Mouse (Mus musculus): ENCODE results near the gene Polr2j. TPM values are rescaled to one million over a fixed set of nuclear protein-coding genes. Genes with fewer than 3 reads are reported as not detected.

Polr2j gene
- polyA plus RNA-seq, 1 experiment from 2014 or later = 171 TPM

GRCm38 (mm10) chr5:136165246-136165645 lies 48.8 kb downstream of the Polr2j start:
- no peak overlapping the region for H3K9ac ChIP-seq (ENCODE audit: low read length)
- WGBS = 72% methylated on average over 8 of the region's 8 CpGs
- ATAC-seq (ENCODE audit: low FRiP score, low TSS enrichment) = no peak
- no peak overlapping the region for H3K4me2 ChIP-seq (replicated peaks; ENCODE audit: low read depth)
- no peak overlapping the region for H3K4me3 ChIP-seq (ENCODE audit: low read depth, low read length)
- H3K36me3 ChIP-seq (ENCODE audit: control insufficient read depth, insufficient read depth, low read length) = no peaks in the 10 kb centered on the region
- DNase-seq (ENCODE audit: low spot score) = no peak
- H3K27ac ChIP-seq (replicated peaks) = no peak overlapping the region
- no peaks in the 10 kb centered on the region for H3K27me3 ChIP-seq (ENCODE audit: control insufficient read depth, insufficient read depth, low read length)
- TF ChIP-seq CTCF (IDR thresholded peaks at IDR 0.05; ENCODE audit: low read depth) = no peak
- TF ChIP-seq EP300 (optimal IDR thresholded peaks at IDR 0.05) = no peak
- no peaks in the 10 kb centered on the region for H3K9me3 ChIP-seq (ENCODE audit: control insufficient read depth, low read length)
- no peaks in the 10 kb centered on the region for H3K4me1 ChIP-seq (replicated peaks; ENCODE audit: control insufficient read depth, insufficient read depth)

- ATAC-seq (ENCODE audit: low FRiP score, low TSS enrichment) = no peak
- Histone ChIP-seq H3K27me3 (ENCODE audit: control insufficient read depth, insufficient read depth, low read length) (no peaks in the 10 kb centered on the region), H3K4me3 (ENCODE audit: low read depth, low read length) (no peak overlapping the region), H3K4me2 (replicated peaks; ENCODE audit: low read depth) (no peak overlapping the region), H3K27ac (replicated peaks) (no peak overlapping the region), H3K4me1 (replicated peaks; ENCODE audit: control insufficient read depth, insufficient read depth) (peaks cover under 1% of the 10 kb centered on the region; the same call in 1 of the 2 replicates), H3K9me3 (ENCODE audit: control insufficient read depth, low read length) (no peaks in the 10 kb centered on the region), H3K9ac (ENCODE audit: low read length) (no peak overlapping the region), H3K36me3 (ENCODE audit: control insufficient read depth, insufficient read depth, low read length) (no peaks in the 10 kb centered on the region)
- 91% methylated on average over 4 of the region's 4 CpGs for WGBS
- TF ChIP-seq CTCF (IDR thresholded peaks at IDR 0.05; ENCODE audit: low read depth) = no peak
- no peak for TF ChIP-seq EP300 (optimal IDR thresholded peaks at IDR 0.05)
- DNase-seq (ENCODE audit: low spot score) = no peak
Measured at GRCm38 (mm10) chr5:136167296-136167695, 50.9 kb downstream of the Polr2j start.

- DNase-seq (ENCODE audit: low spot score) (no peak), ATAC-seq (ENCODE audit: low FRiP score, low TSS enrichment) (no peak)
- Histone ChIP-seq H3K36me3 (ENCODE audit: control insufficient read depth, insufficient read depth, low read length) (no peaks in the 10 kb centered on the region), H3K9ac (ENCODE audit: low read length) (no peak overlapping the region), H3K4me3 (ENCODE audit: low read depth, low read length) (no peak overlapping the region), H3K4me1 (replicated peaks; ENCODE audit: control insufficient read depth, insufficient read depth) (peaks cover 2% of the 10 kb centered on the region; the same call in 1 of the 2 replicates), H3K27ac (replicated peaks) (no peak overlapping the region), H3K4me2 (replicated peaks; ENCODE audit: low read depth) (no peak overlapping the region), H3K27me3 (ENCODE audit: control insufficient read depth, insufficient read depth, low read length) (no peaks in the 10 kb centered on the region), H3K9me3 (ENCODE audit: control insufficient read depth, low read length) (no peaks in the 10 kb centered on the region)
- WGBS = 93% methylated on average over 3 of the region's 3 CpGs
- TF ChIP-seq EP300 (optimal IDR thresholded peaks at IDR 0.05) (no peak), CTCF (IDR thresholded peaks at IDR 0.05; ENCODE audit: low read depth) (peak; percentile 49)
Measured at GRCm38 (mm10) chr5:136168071-136168470, 51.6 kb downstream of the Polr2j start.

- no peaks in the 10 kb centered on the region for H3K27me3 ChIP-seq (ENCODE audit: control insufficient read depth, insufficient read depth, low read length)
- H3K4me2 ChIP-seq (replicated peaks; ENCODE audit: low read depth) = peak overlapping the region; percentile 87
- WGBS = 16% methylated on average over 13 of the region's 15 CpGs
- H3K4me3 ChIP-seq (ENCODE audit: low read depth, low read length) = peak overlapping the region; percentile 57
- peak; percentile 6 for ATAC-seq (ENCODE audit: low FRiP score, low TSS enrichment)
- H3K9me3 ChIP-seq (ENCODE audit: control insufficient read depth, low read length) = no peaks in the 10 kb centered on the region
- H3K9ac ChIP-seq (ENCODE audit: low read length) = peak overlapping the region; percentile 64
- no peak for TF ChIP-seq EP300 (optimal IDR thresholded peaks at IDR 0.05)
- TF ChIP-seq CTCF (IDR thresholded peaks at IDR 0.05; ENCODE audit: low read depth) = no peak
- DNase-seq (ENCODE audit: low spot score) = peak; percentile 42
- H3K4me1 ChIP-seq (replicated peaks; ENCODE audit: control insufficient read depth, insufficient read depth) = peaks cover 2% of the 10 kb centered on the region; the same call in 1 of the 2 replicates
- no peaks in the 10 kb centered on the region for H3K36me3 ChIP-seq (ENCODE audit: control insufficient read depth, insufficient read depth, low read length)
- peak overlapping the region; percentile 88 for H3K27ac ChIP-seq (replicated peaks)
Measured at GRCm38 (mm10) chr5:136169626-136170511, 53.4 kb downstream of the Polr2j start.

- peak within 1 kb of the TSS; percentile 57 for H3K4me3 ChIP-seq (ENCODE audit: low read depth, low read length)
- peak; percentile 82 for DNase-seq (ENCODE audit: low spot score)
- no peak for TF ChIP-seq EP300 (optimal IDR thresholded peaks at IDR 0.05)
- no peak for TF ChIP-seq CTCF (IDR thresholded peaks at IDR 0.05; ENCODE audit: low read depth)
- H3K27me3 ChIP-seq (ENCODE audit: control insufficient read depth, insufficient read depth, low read length) = no peaks in the 10 kb centered on the region
- H3K36me3 ChIP-seq (ENCODE audit: control insufficient read depth, insufficient read depth, low read length) = no peaks in the 10 kb centered on the region
- peak; percentile 67 for ATAC-seq (ENCODE audit: low FRiP score, low TSS enrichment)
- H3K4me1 ChIP-seq (replicated peaks; ENCODE audit: control insufficient read depth, insufficient read depth) = peaks cover 2% of the 10 kb centered on the region; the same call in 1 of the 2 replicates
- peak within 1 kb of the TSS; percentile 64 for H3K9ac ChIP-seq (ENCODE audit: low read length)
- H3K27ac ChIP-seq (replicated peaks) = peak within 1 kb of the TSS; percentile 88
- H3K4me2 ChIP-seq (replicated peaks; ENCODE audit: low read depth) = peak within 1 kb of the TSS; percentile 87
- WGBS = 2% methylated on average over 48 of the region's 49 CpGs
- no peaks in the 10 kb centered on the region for H3K9me3 ChIP-seq (ENCODE audit: control insufficient read depth, low read length)
Measured at GRCm38 (mm10) chr5:136170512-136171362, 54.3 kb downstream of the Polr2j start, which contains the start of gene Orai2. TSS of gene Orai2 (minus strand) at chr5:136170713.
